ENCODE assay signal across 29 mouse cellular contexts in the genomic region with DNA sequence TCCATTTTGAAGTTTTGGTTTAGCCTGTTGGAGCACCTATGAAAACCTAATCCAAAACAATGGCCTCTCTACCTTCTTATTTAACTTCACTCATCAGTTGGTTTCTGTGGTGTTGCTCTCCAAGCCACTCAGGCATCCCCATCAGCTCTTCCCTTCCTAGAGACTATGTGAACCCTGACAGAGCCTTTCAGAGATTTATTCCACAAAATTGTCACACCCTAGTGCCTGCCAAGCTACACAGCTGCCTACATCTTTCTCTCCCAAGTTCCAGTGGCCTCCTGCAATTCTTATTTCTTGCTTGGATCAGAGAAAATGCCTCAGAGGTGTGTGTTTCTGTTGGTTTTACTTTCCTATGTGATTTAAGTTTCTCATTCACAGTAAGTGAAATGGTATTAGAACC.
"Had no signal": no experiment of that assay in that cellular context is flagged by ENCODE, and none has a peak within 500 bp of the region (broad histone marks: within the 10 kb centered on the region; RNA-seq: fewer than 3 reads in every experiment).

No protein-coding gene starts in this region.

- H3K27me3 ChIP-seq: heart, embryonic 12.5 days; heart, embryonic 13.5 days; heart, embryonic 15.5 days; hindbrain, embryonic 12.5 days; hindbrain, embryonic 13.5 days; hindbrain, embryonic 15.5 days; intestine, embryonic 15.5 days; kidney, embryonic 15.5 days had no signal

- DNase-seq: heart, postnatal 10 days; heart, postnatal 14 days; heart, postnatal 36 days; heart, postnatal 4 days; kidney, adult 11 months; kidney, adult 18-20 months; kidney, adult 2 months; kidney, adult 8-10 months; kidney, adult 9 months; kidney, postnatal 10 days; kidney, postnatal 14 days; kidney, postnatal 25 days; kidney, postnatal 36 days; kidney, postnatal 4 days; layer of hippocampus, adult 9-11 months; layer of hippocampus, postnatal 36 days had no signal

- ATAC-seq: hindbrain, embryonic 16.5 days; hindbrain, postnatal 0 days; inflammation-experienced regulatory T-cells, adult 6 months; intestine, embryonic 15.5 days; intestine, embryonic 16.5 days; intestine, postnatal 0 days had no signal
